Mouse (Mus musculus): Measurements from ENCODE around the gene Mdga2. TPM values are rescaled to one million over a fixed set of nuclear protein-coding genes. Genes with fewer than 3 reads are reported as not detected.
A peak's percentile ranks its signal among the peaks of the same experiment; 100 is the strongest.

Gene Mdga2
- polyA plus RNA-seq, 1 experiment = not detected

DNA sequence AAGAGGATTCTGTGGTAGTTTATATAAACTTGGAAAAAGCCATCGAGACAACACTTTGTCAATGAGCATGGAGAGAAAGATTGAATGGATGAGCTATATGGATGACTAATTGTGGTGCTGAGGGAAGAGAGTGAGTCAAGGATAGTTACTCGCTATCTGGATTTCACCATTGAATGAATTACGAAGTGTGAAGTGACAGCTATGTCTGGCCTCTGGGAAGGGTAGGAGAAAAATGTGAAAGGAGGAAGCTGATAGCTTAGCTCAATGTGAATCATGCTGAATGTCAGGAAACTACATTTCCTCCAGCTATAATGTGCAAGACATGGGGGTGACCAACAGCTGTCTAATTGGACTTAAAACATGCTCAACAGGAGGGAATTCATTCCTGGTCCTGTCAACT, 487.8 kb downstream of the Mdga2 start:
- no peaks in the 10 kb centered on the region for H3K79me3 ChIP-seq (ENCODE audit: low read depth)
- H3ac ChIP-seq (ENCODE audit: control insufficient read depth, insufficient read length, low read depth) = no peak overlapping the region
- no peaks in the 10 kb centered on the region for H3K36me3 ChIP-seq (ENCODE audit: control insufficient read depth, insufficient read depth)
- TF ChIP-seq CEBPB (IDR thresholded peaks at IDR 0.05; ENCODE audit: low read depth) (peak; percentile 26), FOSL1 (IDR thresholded peaks at IDR 0.05; ENCODE audit: insufficient read depth, low read length, poor library complexity, severe bottlenecking) (peak; percentile 42), MAX (IDR thresholded peaks at IDR 0.05) (no peak)
- no peaks in the 10 kb centered on the region for H3K27me3 ChIP-seq (ENCODE audit: control insufficient read depth, insufficient read depth, insufficient read length)
- no peaks in the 10 kb centered on the region for H3K79me2 ChIP-seq (ENCODE audit: control insufficient read depth, insufficient read depth)
- no peak overlapping the region for H3K4me3 ChIP-seq (ENCODE audit: insufficient read depth, poor library complexity, severe bottlenecking)

DNA sequence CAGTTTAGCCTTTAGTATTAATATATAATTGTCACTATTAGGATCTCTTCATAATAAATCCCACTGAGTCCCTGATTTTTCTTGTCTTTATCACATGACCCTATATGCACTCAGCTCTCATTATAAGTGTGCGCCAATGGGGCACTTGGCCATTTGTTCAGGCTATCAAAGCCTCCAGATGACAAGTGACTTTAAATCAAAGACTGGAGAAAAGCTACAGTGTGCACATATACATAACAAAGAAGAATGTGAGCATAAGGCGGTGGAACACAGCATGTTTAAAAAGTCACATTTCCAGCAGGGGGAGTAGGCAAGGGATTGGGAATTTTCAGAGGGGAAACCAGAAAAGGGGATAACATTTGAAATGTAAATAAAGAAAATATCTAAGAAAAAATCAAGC, 497.9 kb downstream of the Mdga2 start:
- Histone ChIP-seq H3ac (ENCODE audit: control insufficient read depth, insufficient read length, low read depth) (no peak overlapping the region), H3K36me3 (ENCODE audit: control insufficient read depth, insufficient read depth) (no peaks in the 10 kb centered on the region), H3K79me2 (ENCODE audit: control insufficient read depth, insufficient read depth) (no peaks in the 10 kb centered on the region), H3K79me3 (ENCODE audit: low read depth) (no peaks in the 10 kb centered on the region), H3K27me3 (ENCODE audit: control insufficient read depth, insufficient read depth, insufficient read length) (no peaks in the 10 kb centered on the region), H3K4me3 (ENCODE audit: insufficient read depth, poor library complexity, severe bottlenecking) (no peak overlapping the region)
- TF ChIP-seq USF1 (IDR thresholded peaks at IDR 0.05; ENCODE audit: low read depth) (no peak), CTCF (IDR thresholded peaks at IDR 0.05; ENCODE audit: control insufficient read depth, insufficient read depth, insufficient read length) (no peak)

DNA sequence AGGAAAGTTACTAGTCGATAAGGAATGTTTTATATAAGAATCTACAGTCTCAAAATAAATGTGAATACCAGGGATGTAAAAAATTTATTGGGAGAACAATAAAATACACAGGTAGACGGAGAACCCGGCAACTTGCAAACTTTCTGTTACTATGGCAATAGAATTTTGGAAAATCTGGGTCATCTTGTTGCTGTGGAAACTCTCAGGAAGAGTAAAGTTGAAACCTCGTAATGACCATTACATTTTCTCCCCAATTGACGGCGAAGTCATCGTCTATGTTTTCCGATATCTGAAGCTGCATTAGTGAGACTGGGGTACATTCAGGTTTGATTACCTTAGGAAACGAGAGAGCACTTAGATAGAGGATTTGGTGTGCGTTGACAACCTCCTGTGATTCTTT, 514.0 kb downstream of the Mdga2 start:
- no peaks in the 10 kb centered on the region for H3K79me2 ChIP-seq (ENCODE audit: control insufficient read depth, insufficient read depth)
- H3K36me3 ChIP-seq (ENCODE audit: control insufficient read depth, insufficient read depth) = no peaks in the 10 kb centered on the region
- H3K79me3 ChIP-seq (ENCODE audit: low read depth) = no peaks in the 10 kb centered on the region
- no peak overlapping the region for H3ac ChIP-seq (ENCODE audit: control insufficient read depth, insufficient read length, low read depth)
- H3K4me3 ChIP-seq (ENCODE audit: insufficient read depth, poor library complexity, severe bottlenecking) = no peak overlapping the region
- no peaks in the 10 kb centered on the region for H3K27me3 ChIP-seq (ENCODE audit: control insufficient read depth, insufficient read depth, insufficient read length)
- TF ChIP-seq CTCF (IDR thresholded peaks at IDR 0.05; ENCODE audit: control insufficient read depth, insufficient read depth, insufficient read length) (no peak), FOSL1 (IDR thresholded peaks at IDR 0.05; ENCODE audit: insufficient read depth, low read length, poor library complexity, severe bottlenecking) (no peak), MYOD1 (IDR thresholded peaks at IDR 0.05; ENCODE audit: control insufficient read depth, insufficient read length, low read depth) (no peak), USF1 (IDR thresholded peaks at IDR 0.05; ENCODE audit: low read depth) (no peak), MYOG (IDR thresholded peaks at IDR 0.05; ENCODE audit: control insufficient read depth, extremely low read depth, insufficient read length) (no peak), CEBPB (IDR thresholded peaks at IDR 0.05; ENCODE audit: low read depth) (no peak), MAX (IDR thresholded peaks at IDR 0.05) (no peak)

DNA sequence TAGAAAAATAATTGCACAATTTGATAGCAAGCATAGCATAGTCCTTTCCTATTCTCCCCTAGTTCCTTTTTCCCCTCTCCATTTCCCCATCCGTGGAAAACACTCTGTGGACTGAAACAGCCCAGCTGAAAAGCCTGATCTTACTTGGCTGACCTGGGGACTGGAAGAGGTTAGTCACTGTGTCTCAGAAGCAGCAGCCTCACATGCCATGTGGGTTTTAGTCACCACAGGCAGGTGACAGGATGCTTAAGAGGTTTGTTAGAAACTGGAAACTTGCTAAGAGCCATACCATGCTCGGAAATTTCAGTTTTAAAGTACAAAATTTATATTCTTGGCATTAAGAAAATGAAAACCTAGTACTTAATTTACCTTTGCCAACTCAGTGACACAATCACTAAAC, 514.9 kb downstream of the Mdga2 start:
- Histone ChIP-seq H3K36me3 (ENCODE audit: control insufficient read depth, insufficient read depth) (no peaks in the 10 kb centered on the region), H3ac (ENCODE audit: control insufficient read depth, insufficient read length, low read depth) (no peak overlapping the region), H3K4me3 (ENCODE audit: insufficient read depth, poor library complexity, severe bottlenecking) (no peak overlapping the region), H3K79me2 (ENCODE audit: control insufficient read depth, insufficient read depth) (no peaks in the 10 kb centered on the region), H3K79me3 (ENCODE audit: low read depth) (no peaks in the 10 kb centered on the region), H3K27me3 (ENCODE audit: control insufficient read depth, insufficient read depth, insufficient read length) (no peaks in the 10 kb centered on the region)
- TF ChIP-seq CTCF (IDR thresholded peaks at IDR 0.05; ENCODE audit: control insufficient read depth, insufficient read depth, insufficient read length) = no peak
- TF ChIP-seq MYOG (IDR thresholded peaks at IDR 0.05; ENCODE audit: control insufficient read depth, extremely low read depth, insufficient read length) = no peak
- TF ChIP-seq USF1 (IDR thresholded peaks at IDR 0.05; ENCODE audit: low read depth) = no peak
- no peak for TF ChIP-seq MYOD1 (IDR thresholded peaks at IDR 0.05; ENCODE audit: control insufficient read depth, insufficient read length, low read depth)
- TF ChIP-seq FOSL1 (IDR thresholded peaks at IDR 0.05; ENCODE audit: insufficient read depth, low read length, poor library complexity, severe bottlenecking) = no peak
- TF ChIP-seq MAX (IDR thresholded peaks at IDR 0.05) = no peak
- TF ChIP-seq CEBPB (IDR thresholded peaks at IDR 0.05; ENCODE audit: low read depth) = no peak

DNA sequence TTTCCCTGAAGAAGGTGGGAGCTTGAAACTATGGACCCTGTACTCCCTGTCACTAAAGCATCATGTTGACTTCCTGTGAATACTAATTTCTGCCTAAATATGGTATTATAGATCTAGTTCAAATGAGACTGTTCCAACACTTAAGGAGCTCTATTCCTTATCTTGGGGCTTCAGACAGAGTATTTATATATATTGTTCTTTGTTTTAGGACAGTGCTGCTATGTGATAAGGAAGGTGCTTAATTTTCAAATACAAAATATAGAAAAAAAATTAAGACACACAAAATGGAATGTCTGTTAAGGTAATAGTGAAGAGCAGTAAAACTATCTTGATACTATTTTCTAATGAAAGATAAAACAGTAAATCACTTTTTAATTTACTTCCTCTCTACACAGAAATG, 517.3 kb downstream of the Mdga2 start:
- H3K79me2 ChIP-seq (ENCODE audit: control insufficient read depth, insufficient read depth) = no peaks in the 10 kb centered on the region
- TF ChIP-seq CEBPB (IDR thresholded peaks at IDR 0.05; ENCODE audit: low read depth) (no peak), USF1 (IDR thresholded peaks at IDR 0.05; ENCODE audit: low read depth) (no peak), MAX (IDR thresholded peaks at IDR 0.05) (no peak), CTCF (IDR thresholded peaks at IDR 0.05; ENCODE audit: control insufficient read depth, insufficient read depth, insufficient read length) (no peak), MYOD1 (IDR thresholded peaks at IDR 0.05; ENCODE audit: control insufficient read depth, insufficient read length, low read depth) (no peak), FOSL1 (IDR thresholded peaks at IDR 0.05; ENCODE audit: insufficient read depth, low read length, poor library complexity, severe bottlenecking) (no peak), MYOG (IDR thresholded peaks at IDR 0.05; ENCODE audit: control insufficient read depth, extremely low read depth, insufficient read length) (no peak)
- no peaks in the 10 kb centered on the region for H3K36me3 ChIP-seq (ENCODE audit: control insufficient read depth, insufficient read depth)
- H3K27me3 ChIP-seq (ENCODE audit: control insufficient read depth, insufficient read depth, insufficient read length) = no peaks in the 10 kb centered on the region
- no peak overlapping the region for H3ac ChIP-seq (ENCODE audit: control insufficient read depth, insufficient read length, low read depth)
- no peaks in the 10 kb centered on the region for H3K79me3 ChIP-seq (ENCODE audit: low read depth)
- H3K4me3 ChIP-seq (ENCODE audit: insufficient read depth, poor library complexity, severe bottlenecking) = no peak overlapping the region

DNA sequence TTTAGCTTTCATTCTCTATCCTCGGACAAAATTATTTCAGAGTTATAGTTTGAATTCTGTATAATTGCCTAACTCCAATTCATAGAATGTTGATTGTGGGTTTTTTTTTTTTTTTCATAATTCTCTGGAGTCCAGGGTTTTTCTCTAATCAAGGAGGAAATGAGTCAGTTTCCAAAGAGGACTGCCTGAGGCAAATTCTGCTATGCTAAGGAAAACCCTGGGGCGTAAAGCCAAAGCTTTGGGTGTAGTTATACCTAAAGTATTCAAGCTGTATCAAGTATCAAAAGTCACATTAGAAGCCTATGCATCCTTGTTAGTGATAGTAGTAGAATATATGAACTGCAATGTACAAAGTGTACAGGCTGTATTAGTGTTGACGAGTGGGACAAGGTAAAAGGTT, 519.6 kb downstream of the Mdga2 start:
- no peaks in the 10 kb centered on the region for H3K79me2 ChIP-seq (ENCODE audit: control insufficient read depth, insufficient read depth)
- no peaks in the 10 kb centered on the region for H3K36me3 ChIP-seq (ENCODE audit: control insufficient read depth, insufficient read depth)
- no peaks in the 10 kb centered on the region for H3K79me3 ChIP-seq (ENCODE audit: low read depth)
- H3K27me3 ChIP-seq (ENCODE audit: control insufficient read depth, insufficient read depth, insufficient read length) = no peaks in the 10 kb centered on the region
- no peak overlapping the region for H3ac ChIP-seq (ENCODE audit: control insufficient read depth, insufficient read length, low read depth)
- no peak overlapping the region for H3K4me3 ChIP-seq (ENCODE audit: insufficient read depth, poor library complexity, severe bottlenecking)
- TF ChIP-seq MYOG (IDR thresholded peaks at IDR 0.05; ENCODE audit: control insufficient read depth, extremely low read depth, insufficient read length) (no peak), CTCF (IDR thresholded peaks at IDR 0.05; ENCODE audit: control insufficient read depth, insufficient read depth, insufficient read length) (no peak), FOSL1 (IDR thresholded peaks at IDR 0.05; ENCODE audit: insufficient read depth, low read length, poor library complexity, severe bottlenecking) (no peak), MYOD1 (IDR thresholded peaks at IDR 0.05; ENCODE audit: control insufficient read depth, insufficient read length, low read depth) (no peak), USF1 (IDR thresholded peaks at IDR 0.05; ENCODE audit: low read depth) (no peak), CEBPB (IDR thresholded peaks at IDR 0.05; ENCODE audit: low read depth) (no peak), MAX (IDR thresholded peaks at IDR 0.05) (no peak)
